Mouse (Mus musculus): ENCODE data around the gene Rbbp6. TPM values are rescaled to one million over a fixed set of nuclear protein-coding genes. Genes with fewer than 3 reads are reported as not detected.

Gene Rbbp6
- polyA plus RNA-seq, 1 experiment from 2014 or later = 24.9 TPM

DNA sequence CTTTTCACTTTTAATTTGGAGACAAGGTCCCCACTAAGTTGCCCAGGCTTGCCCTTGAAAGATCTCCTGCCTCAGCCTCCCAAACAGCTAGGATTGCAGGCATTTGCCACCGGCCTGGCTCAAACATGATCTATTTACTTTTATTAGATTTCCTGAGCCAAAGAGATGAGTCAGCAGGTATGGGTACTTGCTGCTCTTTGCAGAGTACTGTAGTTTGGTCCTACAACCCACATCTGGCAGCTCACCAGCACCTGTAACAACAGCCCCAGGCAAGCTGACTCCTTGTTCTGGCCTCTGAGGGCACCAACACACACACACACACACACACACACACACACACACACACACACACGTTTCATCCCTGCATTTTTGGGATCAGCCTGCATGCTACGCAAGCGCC, 14.0 kb upstream of the Rbbp6 start:
- Histone ChIP-seq H3K4me3 (no peak overlapping the region), H3K4me1 (no peaks in the 10 kb centered on the region), H3K36me3 (no peaks in the 10 kb centered on the region), H3K9me3 (replicated peaks) (no peaks in the 10 kb centered on the region), H3K27me3 (ENCODE audit: low read depth, poor library complexity, severe bottlenecking) (no peaks in the 10 kb centered on the region), H3K27ac (replicated peaks) (no peak overlapping the region)
- DNase-seq (ENCODE audit: low spot score) = no peak
- WGBS = 85% methylated on average over 4 of the region's 4 CpGs

DNA sequence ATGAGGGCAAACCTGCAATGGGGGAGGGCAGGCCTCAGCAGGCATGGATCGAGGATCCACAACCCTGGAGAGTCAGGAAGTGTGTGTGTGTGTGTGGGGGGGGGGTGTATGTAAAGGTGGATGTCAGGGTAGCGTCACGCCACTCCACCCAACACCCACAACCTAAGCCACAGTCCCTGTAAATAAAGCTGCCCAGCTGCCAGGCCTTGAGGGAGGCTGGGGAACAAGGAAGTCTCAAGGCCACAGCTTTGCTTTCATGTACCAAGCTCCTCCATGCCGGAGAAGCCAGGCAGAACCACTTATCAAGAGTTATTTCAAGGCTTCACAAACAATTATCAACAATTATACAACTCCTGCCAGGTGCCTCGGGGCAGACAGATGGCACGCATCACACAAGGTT, 13.4 kb upstream of the Rbbp6 start:
- no peaks in the 10 kb centered on the region for H3K9me3 ChIP-seq (replicated peaks)
- DNase-seq (ENCODE audit: low spot score) = no peak
- no peak overlapping the region for H3K4me3 ChIP-seq
- H3K27me3 ChIP-seq (ENCODE audit: low read depth, poor library complexity, severe bottlenecking) = no peaks in the 10 kb centered on the region
- H3K4me1 ChIP-seq = no peaks in the 10 kb centered on the region
- H3K36me3 ChIP-seq = no peaks in the 10 kb centered on the region
- WGBS = 78% methylated on average over 6 of the region's 6 CpGs
- no peak overlapping the region for H3K27ac ChIP-seq (replicated peaks)

DNA sequence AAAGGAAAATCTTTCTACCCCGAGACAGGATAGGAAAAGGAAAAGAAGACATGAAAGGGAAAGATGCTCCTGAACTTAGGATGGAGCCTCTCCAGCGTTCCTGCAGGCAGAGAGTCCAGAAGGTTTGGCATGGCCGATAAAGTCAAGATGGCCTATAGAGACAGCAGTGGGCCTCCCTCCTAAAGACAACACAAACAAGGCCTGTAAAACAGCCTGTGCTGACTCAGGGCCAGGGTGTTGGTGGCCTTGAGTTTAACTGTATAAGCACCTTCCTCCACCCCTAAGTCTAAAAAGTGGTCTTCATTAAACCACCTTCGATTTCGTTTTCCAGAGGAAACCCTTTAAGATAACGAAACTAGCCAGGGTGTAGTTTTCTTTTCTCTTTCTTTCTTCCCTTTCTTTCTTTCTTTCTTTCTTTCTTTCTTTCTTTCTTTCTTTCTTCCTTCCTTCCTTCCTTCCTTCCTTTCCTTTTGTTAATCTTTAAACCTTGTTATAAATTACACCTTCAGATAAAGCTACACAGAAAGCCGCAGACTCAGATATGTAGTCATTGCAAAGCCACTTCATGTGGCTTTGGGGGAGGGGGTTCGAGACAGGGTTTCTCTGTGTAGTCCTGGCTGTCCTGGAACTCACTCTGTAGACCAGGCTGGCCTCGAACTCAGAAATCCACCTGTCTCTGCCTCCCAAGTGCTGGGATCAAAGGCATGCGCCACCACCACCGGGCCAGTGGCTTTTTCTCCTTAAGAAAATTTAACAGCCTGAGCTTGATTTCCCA, 10.8 kb upstream of the Rbbp6 start:
- Histone ChIP-seq H3K4me1 (no peaks in the 10 kb centered on the region), H3K36me3 (no peaks in the 10 kb centered on the region)
- WGBS = 88% methylated on average over 11 of the region's 11 CpGs

DNA sequence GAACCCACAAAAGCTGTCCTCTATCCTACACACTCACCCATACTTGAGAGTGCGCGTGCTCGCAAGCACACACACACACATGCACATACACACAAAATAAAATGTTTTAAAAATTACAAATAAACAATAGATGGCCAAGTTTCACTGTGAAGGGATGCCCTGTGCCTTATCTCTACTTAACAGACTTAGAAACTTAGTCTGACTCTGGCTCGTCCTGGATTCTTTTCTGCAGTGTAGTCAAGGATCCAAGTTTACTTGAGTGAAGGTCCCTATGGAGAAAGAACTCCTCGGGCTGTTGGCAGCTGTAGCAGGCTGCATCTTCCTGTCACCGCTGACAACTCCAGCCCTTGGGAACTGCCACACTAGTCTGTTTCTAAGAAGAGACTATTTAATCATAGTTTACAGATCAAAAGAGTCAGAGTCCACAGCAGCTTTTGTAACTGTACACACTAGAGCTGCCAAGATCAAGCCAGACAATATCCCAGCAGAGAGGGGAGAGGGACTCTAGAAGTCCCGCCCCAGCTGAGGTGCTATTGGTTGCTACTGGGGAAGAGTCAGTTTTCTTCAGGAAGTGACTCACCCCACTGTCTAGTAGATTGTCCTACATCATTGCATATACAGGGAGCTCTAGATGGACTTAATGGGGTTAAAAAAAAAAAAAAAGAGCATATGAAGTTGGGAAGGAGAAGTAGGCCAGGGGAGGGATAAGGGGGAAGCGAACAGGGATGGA, 10.1 kb upstream of the Rbbp6 start:
- H3K9me3 ChIP-seq (replicated peaks) = no peaks in the 10 kb centered on the region
- H3K27ac ChIP-seq (replicated peaks) = no peak overlapping the region
- H3K36me3 ChIP-seq = no peaks in the 10 kb centered on the region
- WGBS = 85% methylated on average over 8 of the region's 8 CpGs
- no peaks in the 10 kb centered on the region for H3K27me3 ChIP-seq (ENCODE audit: low read depth, poor library complexity, severe bottlenecking)
- H3K4me1 ChIP-seq = no peaks in the 10 kb centered on the region
- H3K4me3 ChIP-seq = no peak overlapping the region
- DNase-seq (ENCODE audit: low spot score) = no peak

More for the DNA sequence above, 10.8 kb upstream of the Rbbp6 start:
- H3K27me3 ChIP-seq (ENCODE audit: low read depth, poor library complexity, severe bottlenecking) = no peaks in the 10 kb centered on the region
- H3K9me3 ChIP-seq (replicated peaks) = no peaks in the 10 kb centered on the region
- DNase-seq (ENCODE audit: low spot score) = no peak
- no peak overlapping the region for H3K4me3 ChIP-seq
- no peak overlapping the region for H3K27ac ChIP-seq (replicated peaks)

DNA sequence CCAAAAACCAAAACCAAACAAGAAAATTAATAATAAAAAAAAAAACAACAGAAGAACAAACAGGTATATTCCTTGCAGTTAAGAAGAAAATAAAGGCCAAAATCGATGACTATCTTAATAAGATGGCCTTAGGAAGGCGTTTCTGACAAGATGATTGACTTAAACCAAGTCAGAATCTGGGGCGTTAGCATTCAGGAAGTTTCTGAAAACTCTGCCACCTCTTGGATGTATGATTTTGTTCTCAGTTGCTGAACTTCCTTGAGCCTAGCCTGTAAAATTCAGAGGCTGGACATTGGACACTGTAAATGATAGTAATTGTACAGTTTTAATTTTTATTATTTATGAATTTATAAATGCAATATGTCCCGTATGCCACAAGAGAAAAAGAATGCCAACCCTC, 3.3 kb downstream of the Rbbp6 start:
- DNase-seq (ENCODE audit: low spot score) = no peak
- Histone ChIP-seq H3K4me3 (peak overlapping the region; percentile 100), H3K4me1 (peaks cover 31% of the 10 kb centered on the region), H3K36me3 (peaks cover 22% of the 10 kb centered on the region), H3K9me3 (replicated peaks) (no peaks in the 10 kb centered on the region), H3K27ac (replicated peaks) (peak overlapping the region; percentile 99; the same call in 1 of the 2 replicates), H3K27me3 (ENCODE audit: low read depth, poor library complexity, severe bottlenecking) (no peaks in the 10 kb centered on the region)
- 73% methylated on average over 4 of the region's 4 CpGs for WGBS

DNA sequence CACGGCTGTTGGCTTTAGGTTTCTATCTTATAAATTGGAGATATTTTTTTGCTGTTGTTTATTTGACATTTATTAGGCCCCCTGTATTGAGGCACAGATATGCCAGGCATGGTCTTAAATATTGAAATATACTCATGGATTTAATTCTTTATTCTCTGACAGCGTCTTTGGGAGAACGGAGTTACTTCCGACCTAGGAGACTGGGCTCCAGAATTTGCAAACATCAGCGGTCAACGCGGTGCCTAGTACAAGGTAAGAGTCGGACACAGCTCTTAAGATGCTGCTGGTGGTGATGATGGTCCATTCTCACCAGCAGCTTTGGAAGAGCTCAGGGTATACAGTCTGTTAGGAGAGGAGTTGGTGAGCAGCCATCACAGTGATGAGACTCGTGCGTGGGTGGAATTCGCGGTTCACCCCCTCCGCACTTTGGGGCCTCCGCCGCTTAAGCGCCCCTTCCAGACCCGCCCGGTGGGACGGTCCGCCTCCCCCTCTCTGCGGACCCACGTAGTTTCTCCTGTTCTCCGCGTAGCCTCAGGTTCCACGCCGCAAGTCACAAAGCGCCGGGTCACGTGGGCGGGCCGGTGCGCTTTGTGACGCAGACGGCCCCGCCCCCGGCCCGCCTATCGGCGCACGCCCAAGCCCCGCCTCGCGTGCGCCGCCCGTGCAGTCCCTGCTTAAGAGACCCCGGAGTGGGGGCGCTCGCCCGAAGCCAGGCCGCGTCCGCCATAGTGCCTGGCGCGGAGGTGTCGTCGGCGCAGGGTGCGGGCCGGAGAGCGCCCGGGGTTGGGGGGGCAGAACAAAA, 3.9 kb downstream of the Rbbp6 start:
- Histone ChIP-seq H3K36me3 (peaks cover 29% of the 10 kb centered on the region), H3K4me3 (peak overlapping the region; percentile 100), H3K27ac (replicated peaks) (peak overlapping the region; percentile 99), H3K27me3 (ENCODE audit: low read depth, poor library complexity, severe bottlenecking) (no peaks in the 10 kb centered on the region), H3K4me1 (peaks cover 37% of the 10 kb centered on the region), H3K9me3 (replicated peaks) (no peaks in the 10 kb centered on the region)
- peak; percentile 95 for DNase-seq (ENCODE audit: low spot score)
- 1% methylated on average over 62 of the region's 62 CpGs for WGBS

DNA sequence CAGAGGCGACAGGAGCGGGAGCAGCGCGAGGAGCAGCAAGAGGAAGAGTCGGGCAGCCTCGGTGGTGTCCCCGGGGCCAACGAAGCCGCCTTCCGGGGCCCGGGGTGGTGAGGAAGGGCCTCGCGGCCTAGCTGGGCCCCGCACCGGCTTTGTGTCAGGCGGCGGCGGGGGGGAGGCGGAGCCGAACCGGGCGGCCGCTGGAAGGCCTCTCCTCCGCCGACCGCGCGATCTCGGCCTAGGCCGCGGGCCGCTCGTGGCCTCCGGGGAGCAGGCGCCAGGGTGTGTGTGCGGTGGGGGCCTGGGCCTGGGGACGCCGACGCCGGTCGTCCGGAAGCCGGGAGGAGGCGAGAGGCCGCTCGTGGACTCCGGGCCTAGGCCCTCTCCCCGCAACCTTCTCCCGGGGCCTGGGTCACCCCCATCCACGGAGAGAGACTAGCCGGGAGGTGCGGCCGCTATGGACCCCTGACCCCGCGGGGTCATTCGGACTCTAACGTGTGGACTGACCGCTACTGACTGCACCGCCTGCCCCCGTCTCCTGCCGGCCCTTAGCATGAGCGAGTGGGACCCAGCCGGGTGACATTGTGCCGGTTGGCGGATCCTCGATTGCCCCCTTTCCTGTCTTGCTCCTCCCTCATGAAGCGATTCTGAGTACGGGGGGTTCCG, 4.8 kb downstream of the Rbbp6 start:
- peak; percentile 71 for DNase-seq (ENCODE audit: low spot score)
- Histone ChIP-seq H3K4me1 (peaks cover 38% of the 10 kb centered on the region), H3K9me3 (replicated peaks) (no peaks in the 10 kb centered on the region), H3K27ac (replicated peaks) (peak overlapping the region; percentile 99), H3K4me3 (peak overlapping the region; percentile 100), H3K27me3 (ENCODE audit: low read depth, poor library complexity, severe bottlenecking) (no peaks in the 10 kb centered on the region), H3K36me3 (peaks cover 37% of the 10 kb centered on the region)
- under 1% methylated on average over 64 of the region's 69 CpGs for WGBS

DNA sequence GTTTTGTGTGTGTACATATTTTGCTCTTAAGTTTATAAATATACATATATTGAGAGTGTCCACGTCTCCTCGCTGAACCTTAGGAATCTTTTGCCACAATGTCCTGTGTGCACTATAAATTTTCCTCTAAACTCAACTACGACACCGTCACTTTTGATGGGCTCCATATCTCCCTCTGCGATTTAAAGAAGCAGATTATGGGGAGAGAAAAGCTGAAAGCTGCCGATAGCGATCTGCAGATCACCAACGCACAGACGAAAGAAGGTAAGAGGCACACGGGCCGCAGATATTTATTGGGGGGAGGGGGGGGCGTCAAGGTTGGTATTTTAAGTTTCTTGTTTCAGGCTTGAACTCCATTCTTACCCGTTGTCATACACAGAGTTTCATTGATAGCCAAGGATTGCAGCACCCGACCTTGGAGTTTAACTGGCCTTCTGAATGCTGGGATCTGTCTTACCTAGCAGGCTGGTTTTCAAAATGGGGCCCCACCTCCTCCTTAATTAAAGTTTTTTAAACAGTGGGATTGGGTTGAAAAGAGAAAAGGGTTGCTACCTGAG, 5.5 kb downstream of the Rbbp6 start:
- WGBS = 3% methylated on average over 14 of the region's 14 CpGs
- no peaks in the 10 kb centered on the region for H3K9me3 ChIP-seq (replicated peaks)
- no peaks in the 10 kb centered on the region for H3K27me3 ChIP-seq (ENCODE audit: low read depth, poor library complexity, severe bottlenecking)
- peak overlapping the region; percentile 99 for H3K27ac ChIP-seq (replicated peaks)
- DNase-seq (ENCODE audit: low spot score) = no peak
- H3K36me3 ChIP-seq = peaks cover 44% of the 10 kb centered on the region
- H3K4me1 ChIP-seq = peaks cover 38% of the 10 kb centered on the region
- peak overlapping the region; percentile 100 for H3K4me3 ChIP-seq

DNA sequence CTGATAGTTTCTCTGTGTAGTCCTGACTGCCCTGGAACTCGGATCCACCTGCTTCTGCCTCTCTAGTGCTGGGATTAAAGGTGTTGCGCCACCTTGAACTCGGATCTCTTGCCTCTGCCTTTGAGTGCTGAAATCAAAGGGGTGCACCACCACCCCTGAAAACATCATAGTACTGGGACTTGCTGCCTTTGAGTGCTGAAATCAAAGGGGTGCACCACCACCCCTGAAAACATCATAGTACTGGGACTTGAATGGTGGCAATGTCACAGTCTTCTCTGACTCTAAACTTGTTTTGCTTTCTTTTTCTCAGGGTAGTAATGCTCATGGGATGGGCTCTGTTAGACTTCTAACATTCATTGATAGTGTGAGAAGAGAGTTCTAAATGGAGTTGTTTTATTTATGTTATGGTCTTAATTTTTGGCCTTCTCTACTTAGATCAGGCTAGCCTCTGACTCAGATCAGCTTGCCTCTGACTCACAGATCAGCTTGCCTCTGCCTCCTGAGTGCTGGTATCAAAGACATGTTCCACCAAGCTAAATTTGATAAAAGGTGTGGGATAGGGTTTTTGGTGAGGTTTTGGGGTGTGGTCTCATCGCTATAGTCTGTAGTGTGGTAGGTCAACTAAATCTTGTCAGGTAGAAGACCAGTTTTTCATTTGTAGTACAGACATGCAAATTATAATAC, 6.7 kb downstream of the Rbbp6 start:
- 91% methylated on average over 4 of the region's 4 CpGs for WGBS
- no peak overlapping the region for H3K27ac ChIP-seq (replicated peaks)
- no peaks in the 10 kb centered on the region for H3K27me3 ChIP-seq (ENCODE audit: low read depth, poor library complexity, severe bottlenecking)
- H3K9me3 ChIP-seq (replicated peaks) = no peaks in the 10 kb centered on the region
- peak overlapping the region; percentile 100 for H3K4me3 ChIP-seq
- no peak for DNase-seq (ENCODE audit: low spot score)
- H3K36me3 ChIP-seq = peaks cover 56% of the 10 kb centered on the region
- H3K4me1 ChIP-seq = peaks cover 38% of the 10 kb centered on the region

DNA sequence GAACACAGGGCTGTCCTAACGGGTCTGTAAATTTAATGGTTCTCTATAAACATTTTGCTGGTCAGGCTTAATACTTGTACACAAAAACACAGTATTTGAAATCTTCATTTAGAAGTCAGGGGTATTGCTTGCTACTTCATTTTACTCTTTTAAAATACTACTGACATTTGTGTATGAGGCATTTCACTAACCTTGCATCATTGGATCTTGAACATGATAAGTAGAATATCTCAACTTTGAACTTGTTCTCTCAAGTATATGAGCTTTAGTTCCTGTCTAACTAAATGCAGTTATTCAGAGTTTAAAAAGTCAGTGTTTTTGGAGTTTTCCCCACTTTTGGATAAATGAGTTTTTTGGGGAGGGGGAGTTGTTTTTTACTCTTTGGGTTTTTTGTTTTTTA, 14.0 kb downstream of the Rbbp6 start:
- no peak overlapping the region for H3K4me3 ChIP-seq
- H3K9me3 ChIP-seq (replicated peaks) = no peaks in the 10 kb centered on the region
- no peak overlapping the region for H3K27ac ChIP-seq (replicated peaks)
- 95% methylated on average over 1 of the region's 1 CpGs for WGBS
- DNase-seq (ENCODE audit: low spot score) = no peak
- H3K27me3 ChIP-seq (ENCODE audit: low read depth, poor library complexity, severe bottlenecking) = no peaks in the 10 kb centered on the region
- H3K36me3 ChIP-seq = peaks cover 88% of the 10 kb centered on the region
- H3K4me1 ChIP-seq = peaks cover 1% of the 10 kb centered on the region; the same call in 1 of the 2 replicates

DNA sequence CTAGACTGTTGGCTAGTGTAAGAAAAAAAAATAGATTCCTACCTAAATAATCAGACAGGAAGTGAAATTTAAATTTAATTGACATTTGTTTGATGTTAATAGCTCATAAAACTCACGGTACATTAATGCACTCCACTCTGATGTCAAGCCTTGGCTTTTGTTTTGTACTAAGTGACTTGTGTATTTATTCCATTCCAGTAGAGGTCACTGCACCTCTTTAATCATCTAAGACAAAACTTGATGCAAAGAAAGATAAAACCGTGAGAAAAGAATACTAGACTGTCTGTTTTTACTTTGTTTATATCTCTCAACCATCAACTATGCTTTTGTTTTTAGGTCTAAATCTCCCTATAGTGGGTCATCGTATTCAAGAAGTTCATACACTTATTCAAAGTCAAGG, 32.7 kb downstream of the Rbbp6 start:
- Histone ChIP-seq H3K27me3 (ENCODE audit: low read depth, poor library complexity, severe bottlenecking) (no peaks in the 10 kb centered on the region), H3K9me3 (replicated peaks) (no peaks in the 10 kb centered on the region), H3K36me3 (peaks cover 99% of the 10 kb centered on the region), H3K27ac (replicated peaks) (no peak overlapping the region), H3K4me1 (no peaks in the 10 kb centered on the region), H3K4me3 (no peak overlapping the region)
- 94% methylated on average over 3 of the region's 3 CpGs for WGBS
- DNase-seq (ENCODE audit: low spot score) = no peak

All from midbrain, embryonic 10.5 days (tissue).